Mouse (Mus musculus): ENCODE measurements around the gene Acan.

DNA sequence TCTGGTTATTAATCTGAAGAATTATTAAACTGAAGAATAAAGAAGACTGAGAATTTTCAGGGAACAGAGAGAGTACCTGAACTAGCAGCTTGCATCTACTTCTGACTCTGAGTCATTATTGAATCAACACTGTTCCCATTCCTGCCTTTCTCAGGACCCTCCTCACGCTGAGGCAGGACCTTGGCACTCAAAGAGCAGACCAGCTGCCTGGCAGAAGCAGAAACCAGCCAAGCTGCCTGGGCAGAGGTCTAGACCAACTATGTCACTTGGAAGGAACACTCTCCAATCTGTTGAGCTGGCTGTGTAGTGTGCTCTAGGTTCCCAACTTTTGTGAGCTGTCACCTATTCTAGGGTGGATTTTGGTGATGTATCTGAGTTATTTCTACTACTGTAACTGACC is 106.1 kb downstream of the Acan start:
- no peak for TF ChIP-seq CTCF (conservative IDR thresholded peaks at IDR 0.05; ENCODE audit: insufficient read depth, insufficient read length, low read depth, low read length)
- no peak for TF ChIP-seq POLR2A (IDR thresholded peaks at IDR 0.05; ENCODE audit: low read depth, low read length)

Data from kidney, adult 2 months (tissue).